Mouse (Mus musculus) kidney, adult 18-20 months (tissue): ENCODE measurements at regions not wholly inside any gene's neighbourhood (a gene's known extent, or its start where the extent isn't known, plus 50 kb on each side); places are given as distances from the start of the nearest gene placed in this dataset.
"Not testable (repeated sequence)": the region's sequence is repeated elsewhere in the genome, so short reads cannot be mapped to it uniquely, and the experiment has no call there.

Source experiments
- DNase-seq: peaks from one replicate; pipeline ENCODE4 v3.0.0; 2021

DNA sequence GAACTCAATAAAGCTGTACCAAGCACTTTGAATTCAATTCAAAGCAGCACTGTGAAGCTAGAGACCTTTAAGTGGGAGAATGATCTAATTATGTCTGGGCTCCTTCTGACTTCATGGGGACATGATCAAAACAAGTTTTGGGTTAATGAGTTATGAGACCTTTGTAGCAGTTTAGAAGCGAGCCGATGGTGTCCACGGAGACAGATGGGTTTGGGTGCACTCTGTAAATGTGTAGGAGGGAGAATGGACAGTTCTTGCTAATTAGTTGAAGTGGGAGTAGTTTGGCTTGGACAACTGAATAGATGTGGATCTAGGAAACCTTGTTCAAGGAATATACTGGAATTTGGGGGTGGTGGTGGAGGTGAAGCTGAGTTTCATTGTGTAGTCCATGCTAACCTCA, 186.3 kb upstream of the Cldn34b3 start:
- DNase-seq = no peak

DNA sequence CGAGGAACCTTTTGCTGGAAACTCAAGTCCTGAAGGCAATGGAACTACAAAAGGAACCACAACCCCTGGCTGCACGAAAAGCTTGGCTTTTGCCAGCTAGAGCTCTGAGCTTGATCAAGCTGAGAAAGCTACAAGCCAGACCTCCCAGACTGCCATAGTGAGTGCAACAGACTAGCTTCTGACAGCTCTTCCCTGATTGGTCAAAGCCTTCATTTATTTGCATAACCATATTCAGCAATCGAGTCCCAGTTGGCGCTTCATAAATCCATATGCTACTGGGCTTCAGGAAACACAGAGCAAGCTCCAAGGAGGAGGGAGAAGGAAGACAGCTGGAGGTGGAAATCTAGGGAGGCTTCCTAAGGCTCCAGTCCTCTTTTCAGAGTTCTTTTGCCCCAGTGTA, 181.4 kb upstream of the Cldn34b3 start:
- no peak for DNase-seq

DNA sequence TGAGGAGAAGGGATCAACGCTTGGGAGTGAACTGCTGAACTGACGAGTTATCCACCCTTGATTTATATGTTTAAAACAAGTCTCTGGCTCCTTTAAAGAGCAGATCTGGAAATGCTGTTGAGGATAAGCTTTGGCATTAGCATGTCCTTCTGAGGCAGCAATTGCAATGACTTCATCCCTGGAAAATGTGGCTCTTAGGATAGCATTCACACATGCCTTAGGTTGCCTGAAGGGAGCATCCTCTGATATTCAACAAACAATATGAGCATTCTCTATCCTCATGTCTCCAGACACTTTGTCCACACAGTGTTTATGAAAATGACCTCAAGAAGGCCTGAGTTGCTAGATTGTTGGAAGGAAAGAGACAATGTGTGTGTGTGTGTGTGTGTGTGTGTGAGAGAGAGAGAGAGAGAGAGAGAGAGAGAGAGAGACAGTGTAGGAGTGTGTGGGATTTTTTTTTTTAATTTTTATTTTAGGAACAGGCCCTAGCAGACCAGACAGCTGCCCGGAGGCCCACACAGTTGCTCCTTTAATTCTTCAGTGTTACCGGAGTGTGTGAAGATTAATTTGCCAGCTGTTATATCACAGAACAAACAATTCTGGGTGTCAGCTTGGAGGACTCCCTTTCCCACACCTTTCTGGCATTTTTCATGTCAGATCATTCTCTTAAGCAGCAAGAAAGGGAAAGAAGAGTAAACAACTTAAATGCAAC, 153.2 kb upstream of the Cldn34b3 start:
- no peak for DNase-seq

DNA sequence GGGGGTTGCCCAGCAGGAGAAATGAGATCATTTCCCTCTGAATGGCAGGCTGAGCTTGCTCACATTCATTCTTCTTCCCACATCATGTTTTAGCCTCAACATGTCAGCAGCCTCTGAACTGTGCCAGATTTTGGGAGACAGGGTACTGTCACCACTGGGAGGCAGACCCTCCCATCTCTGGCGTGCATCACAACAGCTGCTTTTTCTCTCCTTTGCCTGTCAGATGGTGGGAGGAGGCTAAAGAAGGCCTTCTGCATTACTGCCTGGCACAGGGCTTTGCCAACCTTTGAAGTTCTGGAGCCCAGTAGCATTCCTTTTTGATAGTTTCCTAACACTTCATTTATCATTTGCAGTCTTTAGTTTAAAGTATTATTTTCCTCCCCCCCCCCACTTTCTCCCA, 148.0 kb upstream of the Cldn34b3 start:
- no peak for DNase-seq

DNA sequence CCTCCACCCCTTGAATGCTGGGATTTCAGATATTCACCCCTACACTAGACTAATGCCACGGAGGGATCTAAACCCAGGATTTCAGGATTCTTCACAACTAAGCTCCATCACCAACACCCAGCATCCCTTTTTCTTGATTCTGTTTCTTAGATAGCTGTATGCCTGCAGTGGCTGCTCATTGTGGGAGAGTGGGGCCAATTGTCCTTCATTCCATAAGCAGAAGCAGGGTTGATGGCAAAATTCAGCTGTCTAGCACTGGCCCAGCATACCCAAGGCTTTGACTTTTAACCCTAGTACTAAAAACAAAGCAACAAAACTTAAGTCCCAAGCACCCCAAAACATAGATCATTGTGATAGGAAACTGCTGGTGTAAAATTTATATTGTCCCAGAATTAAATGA, 147.5 kb upstream of the Cldn34b3 start:
- DNase-seq = no peak

DNA sequence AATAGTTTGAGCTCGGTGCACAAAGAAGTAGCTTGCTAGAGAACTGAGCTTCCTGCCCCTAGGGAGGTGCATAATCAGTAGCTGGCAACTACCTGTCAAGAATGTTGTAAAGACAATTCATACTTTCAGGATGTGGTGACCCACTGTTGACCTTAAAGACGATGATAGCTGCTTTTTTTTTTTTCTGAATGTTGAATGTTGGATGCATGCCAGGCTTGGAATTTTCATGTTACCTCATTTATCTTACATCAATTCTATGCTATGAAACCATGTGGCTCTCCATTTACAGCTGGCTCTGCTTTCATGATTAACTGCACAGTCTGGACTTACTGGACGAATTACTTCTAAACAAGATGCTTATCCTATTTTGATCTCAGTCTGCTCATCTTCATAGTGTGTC, 143.2 kb upstream of the Cldn34b3 start:
- no peak for DNase-seq

DNA sequence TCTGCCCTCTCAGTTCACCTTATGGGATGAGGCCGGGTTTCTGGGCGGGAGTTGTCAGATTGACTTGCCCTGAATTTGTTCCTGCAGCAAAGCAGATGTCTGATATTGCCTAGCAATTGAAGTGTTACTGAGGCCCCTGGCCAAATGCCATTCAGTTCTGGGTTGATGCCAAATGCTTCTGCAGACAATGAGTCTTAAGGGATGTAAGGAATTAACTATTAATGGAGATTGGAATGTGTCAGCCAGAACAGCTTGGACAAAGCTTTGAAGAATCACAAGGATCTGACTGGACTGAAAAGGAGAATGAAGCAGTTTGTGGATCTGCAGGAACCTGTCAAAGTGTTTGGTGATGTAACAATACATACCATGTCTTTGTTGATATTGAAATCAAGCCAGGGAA, 140.7 kb upstream of the Cldn34b3 start:
- DNase-seq = no peak

DNA sequence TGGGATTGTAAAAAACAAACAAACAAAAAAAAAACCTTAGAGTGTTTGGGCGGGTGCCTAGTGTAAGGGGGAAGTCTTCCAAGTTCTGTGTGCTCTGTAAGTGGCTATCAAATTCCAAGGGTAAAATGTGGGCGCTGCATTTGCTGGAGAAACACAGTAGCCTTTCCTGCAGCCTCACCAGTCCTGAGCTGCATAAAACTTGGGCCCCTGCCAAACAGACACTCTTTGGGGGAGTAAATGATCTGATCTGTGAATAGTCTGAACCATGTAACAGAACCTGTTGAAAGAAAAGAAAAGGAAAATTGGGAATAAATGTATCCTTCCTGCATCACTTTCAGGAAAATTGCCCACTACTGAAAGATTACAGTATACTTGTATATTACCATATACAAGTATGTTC, 126.4 kb upstream of the Cldn34b3 start:
- DNase-seq = no peak

DNA sequence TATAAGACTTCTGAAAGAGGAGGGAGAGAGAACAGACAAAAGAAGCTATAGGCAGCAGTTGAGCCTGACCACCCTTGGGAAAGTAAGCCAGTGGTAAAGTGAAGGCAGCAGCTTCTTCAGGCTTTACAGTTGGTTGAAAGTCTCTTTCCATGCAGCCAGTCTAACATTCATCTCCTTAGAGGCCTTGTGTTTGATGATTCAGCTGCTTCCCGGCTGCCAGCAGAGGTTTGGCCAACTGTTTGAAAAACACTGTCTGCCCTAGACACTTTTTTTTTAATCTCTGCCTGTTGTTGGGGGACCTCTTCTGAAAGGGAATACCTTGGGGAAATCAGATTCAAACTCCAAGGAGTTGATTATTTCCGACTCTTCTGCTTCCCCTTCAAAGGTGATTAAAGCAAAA, 123.1 kb upstream of the Cldn34b3 start:
- no peak for DNase-seq

DNA sequence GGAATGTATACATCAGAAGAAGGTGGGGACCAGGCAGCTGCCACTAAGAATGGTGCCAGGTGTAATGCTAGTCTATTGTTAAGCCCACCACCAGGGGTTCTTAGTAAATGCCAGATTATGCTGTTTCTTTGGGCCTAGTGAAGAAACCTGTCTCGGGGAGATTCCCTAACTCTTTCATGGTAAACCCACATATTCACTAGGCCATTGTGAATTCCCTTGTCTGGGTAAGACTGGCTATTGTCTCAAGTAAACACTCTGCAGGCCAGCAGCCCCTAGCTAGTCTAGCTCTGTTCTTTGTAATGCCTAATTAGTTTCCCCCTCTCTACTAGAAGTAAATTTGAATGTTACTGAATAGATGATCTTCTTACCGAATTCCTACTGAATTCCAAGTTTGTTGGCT, 89.3 kb upstream of the Cldn34b3 start:
- DNase-seq = not testable (repeated sequence)

DNA sequence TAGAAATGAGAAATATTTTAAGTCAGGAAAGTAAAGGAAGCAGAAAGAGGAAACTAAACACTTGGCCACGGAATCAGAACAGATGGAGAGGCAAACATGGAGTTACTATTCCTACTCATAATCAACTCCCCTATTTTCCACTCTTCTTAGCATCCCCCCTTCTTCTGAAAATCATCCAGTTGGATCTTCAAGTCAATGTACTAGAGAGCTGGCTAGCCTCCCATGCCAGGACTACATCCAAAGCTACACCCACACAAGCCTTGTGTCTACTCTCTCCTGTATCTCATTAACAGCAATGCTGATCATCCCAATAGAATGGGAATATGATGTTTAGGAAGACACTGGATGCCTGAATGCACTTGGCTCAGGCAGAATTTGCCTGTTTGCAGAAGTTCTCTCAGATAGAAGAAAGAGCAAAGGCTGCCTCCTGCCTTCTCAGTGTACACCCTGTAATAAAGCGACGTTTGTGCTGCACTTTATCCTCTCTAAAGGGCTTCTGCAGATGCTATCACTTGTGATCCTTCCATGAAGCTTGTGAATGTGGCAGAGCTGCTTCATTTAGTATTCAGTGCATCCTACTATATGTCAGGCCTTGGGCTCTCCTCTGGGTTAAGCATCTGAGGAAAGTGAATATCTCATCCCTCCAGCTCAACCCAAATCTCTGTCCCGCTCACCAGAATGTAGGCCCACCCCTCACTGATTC, 82.5 kb upstream of the Cldn34b3 start:
- no peak for DNase-seq

DNA sequence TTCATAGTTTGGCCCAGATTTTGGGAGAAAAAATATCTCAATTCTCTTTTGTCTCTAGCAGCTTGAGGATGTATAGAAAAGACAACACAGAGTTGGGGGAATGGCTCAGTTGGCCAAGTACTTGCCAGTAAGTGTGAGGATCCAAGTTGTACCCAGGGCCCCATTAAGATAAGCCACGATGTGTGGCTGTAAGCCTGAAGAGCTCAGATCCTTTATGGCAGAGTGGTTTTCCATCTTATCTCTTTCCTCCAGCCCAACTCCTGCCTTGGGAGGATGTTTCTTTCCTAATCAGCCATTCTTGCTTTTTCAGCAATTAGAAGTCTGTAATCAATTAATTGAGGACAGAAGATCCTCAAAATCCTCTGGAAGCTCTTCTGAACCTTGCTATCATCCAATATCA, 63.5 kb upstream of the Cldn34b3 start:
- DNase-seq = no peak

DNA sequence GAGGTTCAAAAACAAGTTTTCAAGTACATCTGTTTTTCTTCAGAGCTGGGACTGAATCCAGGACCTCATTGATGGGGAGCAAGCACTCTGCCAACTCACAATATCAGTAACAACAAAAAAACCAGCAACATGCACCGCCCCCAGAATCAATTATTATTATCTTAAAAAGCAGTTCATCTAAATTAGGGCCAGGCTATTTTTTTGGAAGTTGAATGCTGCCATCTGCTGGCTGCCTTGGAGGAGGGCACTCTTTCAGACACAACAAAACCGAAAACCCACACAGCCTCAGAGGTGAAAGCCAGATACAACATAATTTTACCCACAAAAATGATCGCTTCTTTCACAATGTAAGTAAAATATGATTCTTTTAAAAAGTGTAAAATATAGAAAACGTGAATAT, 62.7 kb upstream of the Cldn34b3 start:
- DNase-seq = peak; percentile 32
